Mouse (Mus musculus): ENCODE data around the gene Pced1a.

DNA sequence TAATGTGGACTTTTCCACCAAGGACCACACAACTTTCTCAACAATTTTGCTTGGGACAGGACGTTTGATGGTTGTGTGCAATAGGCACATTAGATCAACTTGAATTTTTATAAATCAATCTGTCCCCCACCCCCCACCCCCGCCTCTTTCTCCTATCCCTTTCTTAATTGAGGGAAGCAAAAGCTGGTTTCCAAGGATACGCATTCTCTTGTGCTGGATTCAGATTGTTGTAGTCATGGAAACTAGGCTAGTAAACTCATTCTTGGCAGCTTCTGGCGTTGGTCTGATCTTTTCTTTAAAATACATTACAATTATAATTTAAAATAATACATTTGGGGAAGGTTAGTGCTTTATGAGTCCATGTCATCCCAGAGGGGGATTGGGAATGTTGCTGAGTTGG lies 44.9 kb upstream of the Pced1a start:
- TF ChIP-seq POLR2A (IDR thresholded peaks at IDR 0.05; ENCODE audit: extremely low read depth, insufficient read depth, low read length) = no peak
- no peak for TF ChIP-seq CTCF (IDR thresholded peaks at IDR 0.05; ENCODE audit: low read depth, low read length)

All from liver, adult 2 months (tissue).